Mouse (Mus musculus) thymus, postnatal 10 days (tissue): Measurements from ENCODE around the gene Sesn1.
"Not testable (repeated sequence)": the region's sequence is repeated elsewhere in the genome, so short reads cannot be mapped to it uniquely, and the experiment has no call there.

ENCODE experiments used
- DNase-seq, 2 experiments: peaks; one replicate each; pipeline ENCODE4 v3.0.0; 2021; ENCODE audit warnings: low spot score in 2 of 2

The Sesn1 gene

DNA sequence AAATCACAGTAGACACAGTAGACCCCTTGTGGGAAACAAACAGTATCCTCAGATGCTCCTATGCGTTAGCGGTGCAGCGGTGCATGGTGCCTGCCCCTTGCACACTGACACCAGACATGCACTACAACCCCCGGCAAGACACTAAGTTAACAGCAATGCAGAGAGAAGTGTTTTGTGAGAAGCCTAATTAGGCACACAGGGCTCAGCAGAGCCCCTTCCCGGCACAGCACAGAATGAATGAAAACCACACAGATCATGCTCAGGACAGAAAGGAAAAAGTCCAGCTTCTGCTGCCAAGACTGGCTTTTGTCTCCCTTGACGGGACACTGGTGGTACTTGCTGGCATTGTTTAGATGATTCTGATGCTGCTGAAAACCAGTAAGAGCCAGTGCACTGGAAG lies 99.2 kb downstream of the Sesn1 start:
- DNase-seq = no peak

DNA sequence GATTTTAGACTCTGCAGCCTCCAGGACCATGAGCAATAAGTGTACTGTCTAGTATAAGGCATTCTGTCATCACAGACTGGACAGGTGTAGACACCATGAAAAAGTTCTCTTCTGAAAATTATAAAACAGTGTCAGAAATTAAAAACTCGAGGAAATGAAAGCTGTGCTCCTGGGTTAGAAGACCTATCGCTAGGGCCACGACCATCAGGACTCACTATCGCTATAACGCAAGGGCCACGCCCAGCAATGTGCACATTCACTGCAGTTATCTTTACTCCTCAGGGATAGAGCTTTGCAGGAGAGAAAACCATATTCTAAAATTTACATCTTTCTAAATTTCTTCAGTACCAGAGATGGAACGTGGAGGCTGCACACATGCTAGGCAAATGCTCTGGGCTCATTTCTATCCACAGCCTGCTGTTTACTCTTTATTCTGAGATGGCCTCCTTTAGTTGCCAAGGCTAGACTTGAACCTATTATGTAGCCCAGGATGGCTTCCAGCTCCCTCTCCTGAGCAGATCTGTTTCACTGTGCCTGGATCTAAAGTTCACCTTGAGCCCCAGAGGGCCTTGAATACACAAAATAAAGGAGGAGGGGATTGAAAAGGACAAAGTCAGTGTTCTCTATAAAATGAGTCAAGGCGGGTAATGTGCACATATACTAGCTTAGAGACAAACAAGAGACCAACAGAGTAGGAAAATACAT lies 102.7 kb downstream of the Sesn1 start:
- no peak for DNase-seq

DNA sequence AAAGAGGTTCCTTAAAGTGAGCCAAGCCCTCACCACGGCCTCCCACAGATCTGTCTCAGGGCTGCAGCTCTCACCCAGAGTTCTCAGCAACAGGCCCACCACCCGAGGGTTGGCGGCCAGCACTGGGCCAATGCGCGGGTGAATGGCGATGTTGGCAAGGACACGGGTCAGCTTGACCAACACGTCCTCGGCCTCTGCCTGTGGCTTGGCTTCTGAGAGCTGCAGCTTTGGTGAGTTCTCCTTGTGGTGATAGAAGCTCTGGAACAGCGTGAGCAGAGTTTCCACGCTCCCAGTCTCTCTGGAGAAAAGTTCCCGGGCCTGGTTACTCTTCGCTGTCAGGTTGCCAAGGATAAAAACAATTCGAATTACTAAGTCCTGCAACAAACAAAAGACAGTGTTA lies 117.0 kb downstream of the Sesn1 start:
- no peak for DNase-seq

DNA sequence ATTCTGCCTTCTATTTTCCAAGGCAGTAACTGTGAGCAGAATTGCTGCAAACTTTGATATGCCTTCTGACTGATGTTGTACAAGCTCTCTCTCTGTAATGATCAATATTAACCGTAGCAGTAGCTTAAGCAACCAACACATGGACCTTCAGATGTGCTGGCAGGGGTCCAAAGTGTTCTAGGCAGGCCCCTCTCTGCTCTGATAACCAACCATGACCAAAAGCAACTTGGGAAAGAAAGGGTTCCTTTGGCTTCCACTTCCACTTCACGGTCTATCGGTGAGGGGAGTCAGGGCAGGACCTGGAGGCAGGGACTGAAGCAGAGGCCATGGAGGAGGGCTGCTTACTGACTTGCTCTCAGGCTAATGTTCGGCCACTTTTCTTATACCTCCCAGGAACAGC lies 121.2 kb downstream of the Sesn1 start:
- no peak for DNase-seq

DNA sequence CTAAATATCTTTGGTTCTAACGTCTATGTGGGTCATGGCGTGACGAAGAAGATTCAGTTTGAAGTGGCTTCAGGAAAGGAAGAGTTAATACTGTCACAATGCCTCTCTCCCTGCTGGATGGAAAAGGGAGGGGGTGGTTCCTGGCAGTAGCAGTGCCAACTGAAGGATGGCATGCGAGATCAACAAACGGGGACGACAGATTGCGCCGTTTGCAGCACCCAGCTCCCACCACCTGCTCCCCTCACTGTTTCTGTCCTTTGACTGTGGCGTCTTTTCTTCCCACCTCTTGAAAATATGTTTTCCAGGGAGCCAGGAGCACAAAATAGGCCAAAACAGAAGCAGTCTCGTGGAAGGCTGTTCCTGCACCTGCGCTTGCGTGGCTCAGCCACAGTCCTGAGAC lies 122.2 kb downstream of the Sesn1 start:
- no peak for DNase-seq

DNA sequence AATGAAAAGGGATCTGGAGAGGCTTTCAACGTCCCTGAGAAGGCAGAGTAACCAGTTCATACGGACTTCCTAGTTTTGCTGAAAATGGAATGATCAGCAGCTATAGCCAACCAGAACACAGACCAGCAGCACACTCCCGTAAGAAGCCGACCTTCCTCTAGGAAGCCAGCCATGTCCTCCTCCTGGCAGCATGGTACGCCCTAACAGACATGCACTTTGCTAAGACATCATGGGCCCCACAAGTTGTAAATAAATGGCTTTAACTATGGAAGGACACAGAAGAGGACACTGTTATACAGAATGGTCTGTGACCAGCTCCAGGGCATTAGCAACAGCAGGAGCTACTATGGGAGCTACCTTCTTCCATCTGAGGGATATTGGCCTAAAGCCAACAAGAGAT lies 123.2 kb downstream of the Sesn1 start:
- DNase-seq = no peak

DNA sequence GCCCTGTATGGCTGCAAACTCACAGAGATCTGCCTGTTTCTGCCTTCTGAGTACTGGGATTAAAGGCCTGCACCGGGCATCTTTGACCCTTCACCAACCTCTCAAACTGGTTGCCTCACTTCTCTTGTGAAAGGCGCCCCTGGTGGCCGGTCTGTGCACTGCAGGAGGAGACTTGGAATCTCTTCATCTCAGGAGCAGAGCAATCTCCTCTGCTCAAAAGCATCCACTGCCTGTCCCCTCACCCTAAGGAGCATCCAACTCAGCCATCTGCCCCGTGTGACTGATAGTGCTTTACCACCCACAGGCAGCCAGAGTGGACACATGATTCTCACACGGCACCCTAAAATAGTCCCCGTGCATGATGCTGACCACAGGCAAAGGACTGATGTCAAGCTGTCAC lies 123.8 kb downstream of the Sesn1 start:
- DNase-seq = peak; percentile 20 to 73

DNA sequence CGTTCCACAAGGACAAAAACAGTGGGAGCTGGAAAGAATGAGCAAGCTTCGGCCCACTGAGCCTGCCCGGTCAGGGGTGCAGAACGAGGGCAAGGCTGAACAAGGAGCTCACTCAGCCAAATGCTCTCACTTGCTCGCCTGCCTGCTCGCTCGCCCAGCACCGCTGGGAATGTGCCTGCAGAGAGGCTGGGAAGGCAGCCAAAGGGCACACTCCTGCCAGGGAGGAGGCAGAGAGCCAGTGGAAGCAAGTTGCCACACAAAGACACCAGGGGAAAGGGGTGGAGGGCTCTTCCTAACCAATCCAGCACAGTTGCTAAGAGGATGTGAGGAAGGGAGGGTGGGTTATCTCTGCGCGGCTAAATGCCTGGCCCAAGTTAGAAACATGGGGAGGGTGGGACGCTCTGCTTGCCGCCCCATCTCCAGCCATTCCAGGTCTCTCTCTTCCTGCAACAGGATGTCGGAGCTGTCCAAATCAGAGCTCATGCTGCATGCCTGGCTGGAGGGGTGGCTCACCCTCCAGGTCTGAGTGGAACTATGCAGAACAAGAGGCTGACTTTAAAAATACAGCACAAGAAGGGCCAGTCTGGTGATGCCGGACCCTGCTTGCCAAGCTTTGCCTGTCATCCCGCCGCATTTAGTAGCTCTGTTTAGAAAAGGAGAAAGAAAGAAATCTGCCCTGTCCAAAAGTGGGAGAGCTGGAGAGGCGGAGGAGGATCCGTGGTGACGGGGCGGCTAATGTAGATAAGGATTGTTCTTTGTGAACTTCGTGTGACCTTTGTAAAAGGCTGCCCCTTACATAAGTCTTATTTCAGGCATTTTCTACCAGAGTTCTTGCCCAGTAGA lies 125.1 kb downstream of the Sesn1 start:
- no peak for DNase-seq

DNA sequence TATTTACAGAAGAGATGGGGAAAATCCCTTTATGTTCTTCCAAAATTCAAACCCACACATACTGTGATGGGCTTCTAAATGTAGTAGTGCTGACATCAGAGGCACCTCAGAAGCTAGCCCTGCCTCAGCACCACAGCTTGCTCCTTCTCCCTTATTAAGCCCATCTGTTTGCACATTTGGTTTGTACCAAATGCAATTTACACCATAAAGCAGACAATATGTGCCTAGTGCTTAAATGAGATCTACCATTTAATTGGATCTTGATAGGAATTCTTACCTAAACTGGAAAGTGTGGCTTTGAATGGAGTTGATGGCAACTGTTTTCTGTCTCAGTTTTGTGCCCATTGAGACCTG lies 125.7 kb downstream of the Sesn1 start:
- no peak for DNase-seq

DNA sequence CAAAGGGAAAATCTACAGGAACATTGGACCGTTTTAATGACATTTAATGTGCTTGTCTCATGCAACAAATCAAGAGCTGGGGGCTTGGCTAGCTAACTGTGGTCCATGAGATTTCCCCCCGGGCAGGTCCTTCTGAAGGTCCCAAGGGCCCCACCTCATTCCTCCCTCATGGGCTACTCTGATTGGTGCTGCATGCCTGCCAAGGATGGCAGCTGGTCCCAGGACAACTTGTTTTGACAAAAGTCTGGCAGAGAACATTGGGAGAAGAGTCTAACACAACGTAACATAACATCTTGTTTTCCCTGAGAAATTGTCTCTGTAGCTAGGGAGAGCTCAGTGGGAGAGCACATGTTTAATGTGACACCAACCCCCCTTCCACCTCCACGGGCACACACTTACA lies 126.4 kb downstream of the Sesn1 start:
- DNase-seq = no peak

DNA sequence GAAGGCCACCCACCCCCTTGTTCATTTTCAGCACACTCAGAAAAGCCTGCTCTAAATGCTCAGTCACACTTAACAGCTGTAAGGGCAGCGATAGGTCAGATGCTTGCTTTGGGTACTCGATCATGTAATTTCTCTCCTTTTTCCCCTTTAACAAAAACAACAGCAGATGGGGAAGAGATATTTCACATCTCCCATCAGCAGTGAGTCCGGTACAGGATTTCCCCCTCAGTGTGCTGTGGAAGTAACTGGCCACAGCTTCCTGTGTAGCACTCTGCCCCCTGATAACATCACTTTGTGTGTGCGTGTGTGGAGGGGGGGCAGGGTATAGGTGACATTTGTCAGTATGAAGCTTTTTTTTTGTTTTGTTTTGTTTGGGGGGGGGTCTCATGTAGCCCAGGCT lies 127.4 kb downstream of the Sesn1 start:
- DNase-seq = peak; percentile 26 to 35

DNA sequence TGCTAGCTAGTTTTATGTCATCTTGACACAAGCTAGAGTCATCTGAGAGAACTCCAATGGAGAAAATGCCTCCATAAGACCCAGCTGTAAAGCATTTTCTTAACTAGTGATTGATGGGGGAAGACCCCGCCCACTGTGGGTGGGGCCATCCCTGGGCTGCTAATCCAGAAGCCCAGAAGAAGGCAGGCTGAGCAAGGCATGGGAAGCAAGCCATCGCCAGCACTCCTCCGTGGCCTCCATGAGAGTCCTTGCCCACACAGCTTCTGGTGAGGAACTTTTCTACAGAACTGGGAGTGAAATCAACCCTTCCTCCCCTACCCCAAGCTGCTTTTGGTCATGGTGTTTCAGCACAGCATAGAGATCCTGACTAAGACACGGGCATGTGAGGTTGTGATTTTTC lies 129.4 kb downstream of the Sesn1 start:
- no peak for DNase-seq

DNA sequence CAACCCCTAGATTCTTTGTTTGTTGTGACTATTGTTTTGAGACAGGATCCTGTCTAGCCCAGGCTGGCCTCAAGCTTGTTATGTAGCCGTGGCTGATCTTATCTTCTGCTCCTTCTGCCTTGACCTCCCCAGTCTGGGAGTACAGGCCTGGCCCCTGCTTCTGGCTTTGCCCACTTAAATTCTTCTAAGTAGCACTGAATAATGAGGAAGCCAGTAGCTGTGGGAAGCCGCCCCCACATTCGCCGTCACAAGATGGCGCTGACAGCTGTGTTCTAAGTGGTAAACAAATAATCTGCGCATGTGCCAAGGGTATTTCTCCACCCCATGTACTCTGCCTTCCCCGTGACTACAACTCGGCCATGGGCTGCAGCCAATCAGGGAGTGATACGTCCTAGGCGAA lies 142.6 kb downstream of the Sesn1 start:
- not testable (repeated sequence) for DNase-seq

DNA sequence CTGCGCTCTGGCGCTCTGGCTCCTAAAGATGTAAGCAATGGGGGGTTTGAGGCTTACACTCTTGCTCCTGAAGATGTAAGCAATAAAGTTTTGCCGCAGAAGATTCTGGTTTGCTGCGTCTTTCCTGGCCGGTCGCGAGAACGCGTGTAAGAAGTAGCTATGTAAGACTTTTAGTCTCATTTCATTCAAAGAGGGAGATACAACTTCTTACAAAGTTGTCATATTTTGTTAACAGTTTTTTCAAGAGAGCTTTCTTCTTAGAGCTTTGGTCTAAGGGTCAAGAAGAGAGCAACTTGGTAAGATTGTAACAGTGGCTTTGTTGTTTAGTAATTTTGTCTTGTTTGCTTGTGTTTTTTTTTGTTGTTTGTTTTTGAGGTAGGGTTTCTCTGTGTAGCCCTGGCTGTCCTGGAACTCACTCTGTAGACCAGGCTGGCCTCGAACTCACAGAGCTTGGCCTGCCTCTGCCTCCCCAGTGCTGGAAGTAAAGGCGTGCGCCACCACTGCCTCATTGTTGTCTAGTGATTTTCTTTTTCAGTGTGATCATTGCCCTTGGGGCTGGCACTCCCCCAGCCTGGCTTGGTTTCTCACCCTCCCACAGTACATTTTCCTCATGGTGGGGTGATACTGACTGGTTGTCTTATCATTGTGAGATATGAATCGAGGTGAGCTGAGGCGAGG lies 143.3 kb downstream of the Sesn1 start:
- DNase-seq = no peak

DNA sequence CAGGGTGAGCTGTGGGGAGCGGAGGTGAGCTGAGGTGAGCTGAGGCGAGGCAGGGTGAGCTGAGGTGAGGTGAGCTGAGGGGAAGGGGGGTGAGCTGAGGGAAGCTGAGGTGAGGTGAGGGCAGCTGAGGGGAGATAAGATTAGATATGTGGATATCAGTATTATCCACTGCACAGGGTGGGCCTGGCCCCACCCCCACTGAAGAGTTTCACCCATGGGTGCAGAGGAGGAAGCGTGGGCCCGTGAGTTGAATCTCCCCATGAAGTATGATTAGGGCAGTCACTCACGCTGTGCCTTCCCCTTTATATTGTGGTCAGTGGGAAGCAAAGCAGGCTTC lies 143.8 kb downstream of the Sesn1 start:
- DNase-seq = no peak

DNA sequence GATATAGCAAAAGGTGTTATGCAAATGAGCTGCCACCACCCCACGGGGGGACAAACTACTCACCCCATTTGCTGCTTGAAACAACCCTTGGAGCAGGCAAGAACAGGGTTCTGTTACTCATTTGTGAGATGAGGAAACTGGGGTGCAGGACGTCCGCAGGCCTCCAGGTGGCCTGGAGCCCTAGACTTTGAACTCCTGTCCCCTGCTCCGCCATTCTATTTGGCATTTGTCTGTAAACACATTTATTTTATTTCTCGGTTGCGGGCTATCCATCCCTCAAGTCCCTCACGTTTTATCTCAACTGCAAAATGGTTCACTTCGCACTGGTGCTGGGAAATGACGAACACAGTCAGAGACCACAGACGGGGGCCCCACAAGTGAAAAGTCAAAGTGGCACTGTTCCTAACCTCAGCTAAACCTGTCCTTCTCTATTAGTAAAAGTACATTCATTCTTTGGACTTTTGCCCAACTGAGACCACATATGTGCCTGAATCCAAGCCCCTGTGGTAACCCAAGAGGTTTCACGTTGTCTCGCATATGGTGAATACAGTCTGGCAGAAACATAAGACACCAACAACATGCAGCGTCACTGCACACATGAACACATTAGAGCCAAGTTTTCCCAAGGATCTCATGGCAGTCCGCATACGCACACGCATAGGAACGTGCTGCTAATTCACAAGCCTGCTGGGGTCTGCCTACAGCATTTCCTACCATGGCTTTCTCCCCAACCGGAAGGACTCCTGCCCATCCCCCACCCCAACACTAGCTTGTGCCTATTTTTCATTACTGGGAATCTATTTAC lies 147.9 kb downstream of the Sesn1 start:
- DNase-seq = peak in 1 of 2 experiments; percentile 16
